Mouse (Mus musculus) bone marrow, adult 2 months (tissue): ENCODE measurements around the gene Hhatl.

Experiments
- CTCF ChIP-seq: fragments of 200-500 bp; IDR thresholded peaks from 2 replicates; pipeline ENCODE4 v1.5.1; 2011; ENCODE audit warnings: low read length, control low read depth; ENCODE audit not compliant: control insufficient read depth, insufficient read depth
- POLR2A ChIP-seq: fragments of 200-500 bp; IDR thresholded peaks from 2 replicates; pipeline ENCODE4 v1.6.1; 2011; ENCODE audit warnings: low read depth, mild to moderate bottlenecking, control low read depth, low read length, borderline replicate concordance; ENCODE audit not compliant: control insufficient read depth

- TF ChIP-seq CTCF: no peak
- TF ChIP-seq POLR2A: no peak
Measured at GRCm38 (mm10) chr9:121765166-121765855, 27.0 kb downstream of the Hhatl start.
